Mouse (Mus musculus): Measurements from ENCODE around the gene Srp54b. TPM values are rescaled to one million over a fixed set of nuclear protein-coding genes. Genes with fewer than 3 reads are reported as not detected.
"Not testable (repeated sequence)": the region's sequence is repeated elsewhere in the genome, so short reads cannot be mapped to it uniquely, and the experiment has no call there.

The Srp54b gene
- polyA plus RNA-seq (2015; fragmentation: Nextera tagmentation; extraction: Ambion mirVana), result 63.0 and 65.2 TPM in 2 replicates

- no CpG with 5 or more reads among the region's 57 CpGs for WGBS
- H3K9ac ChIP-seq; H3K27me3 ChIP-seq; H3K27ac ChIP-seq; H3K4me2 ChIP-seq; H3K36me3 ChIP-seq (ENCODE audit: poor library complexity, severe bottlenecking); H3K9me3 ChIP-seq (replicated peaks); H3K4me1 ChIP-seq: not testable (repeated sequence)
- peak within 1 kb of the TSS; percentile 29 for H3K4me3 ChIP-seq
- ATAC-seq, result peak; percentile 99
Observed at GRCm38 (mm10) chr12:55154559-55155448, at the start of gene Srp54b. Gene Srp54b, plus strand, starts transcription at chr12:55155104.

DNA sequence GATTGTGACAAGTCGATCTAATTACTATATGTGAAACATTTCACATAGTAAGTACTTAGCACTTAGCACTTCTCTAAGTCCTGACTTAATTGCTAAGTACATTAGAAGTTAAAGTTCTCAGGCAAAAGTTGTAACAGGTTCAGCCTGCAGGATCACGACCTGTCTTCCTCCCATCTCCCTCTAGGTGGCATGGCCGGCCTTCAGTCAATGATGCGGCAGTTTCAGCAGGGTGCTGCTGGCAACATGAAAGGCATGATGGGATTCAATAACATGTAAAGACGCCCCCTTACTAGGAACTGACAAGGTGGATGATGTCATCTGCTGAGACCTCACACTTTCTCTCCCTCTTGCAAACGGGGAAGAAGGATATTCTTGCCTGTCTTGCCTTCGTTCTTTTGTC lies 42.3 kb upstream of the Srp54b start:
- not testable (repeated sequence) for H3K4me2 ChIP-seq; H3K27me3 ChIP-seq; H3K4me3 ChIP-seq; H3K36me3 ChIP-seq (ENCODE audit: poor library complexity, severe bottlenecking); H3K27ac ChIP-seq; H3K9me3 ChIP-seq (replicated peaks); ATAC-seq; H3K4me1 ChIP-seq; H3K9ac ChIP-seq
- WGBS, result no CpG with 5 or more reads among the region's 7 CpGs

DNA sequence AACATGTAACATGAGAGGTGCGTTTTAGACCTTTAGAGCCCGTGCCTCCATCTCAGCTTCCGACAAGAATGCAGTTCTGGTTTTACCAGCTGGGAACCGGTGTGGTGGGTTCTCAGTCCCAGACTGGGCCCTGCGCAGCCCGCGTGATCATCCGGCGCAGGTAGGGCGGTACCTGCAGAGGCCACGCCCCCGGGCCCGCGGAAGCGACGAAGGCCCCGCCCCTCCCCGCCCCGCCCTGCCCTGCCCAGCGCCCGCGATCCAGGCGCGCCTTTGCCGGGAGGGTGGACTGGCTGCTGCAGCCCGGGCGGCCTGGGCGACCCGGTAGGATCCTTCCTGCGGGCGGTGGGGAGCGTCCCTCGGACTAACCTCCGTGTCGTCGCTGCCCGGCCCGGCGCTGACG lies 30.7 kb upstream of the Srp54b start, which contains the start of gene Fam177a:
Gene Fam177a, plus strand, starts transcription at position 228 of the 400 bp plus-strand sequence.
- WGBS, result no CpG with 5 or more reads among the region's 40 CpGs
- peak; percentile 98 for ATAC-seq

GRCm38 (mm10) chr12:55124731-55125130 lies 30.2 kb upstream of the Srp54b start:
- H3K27me3 ChIP-seq; H3K9me3 ChIP-seq (replicated peaks); H3K9ac ChIP-seq; H3K4me3 ChIP-seq; H3K27ac ChIP-seq; H3K36me3 ChIP-seq (ENCODE audit: poor library complexity, severe bottlenecking); H3K4me1 ChIP-seq; H3K4me2 ChIP-seq: not testable (repeated sequence)
- WGBS, result no CpG with 5 or more reads among the region's 18 CpGs
- peak; percentile 54 for ATAC-seq

More for the DNA sequence above, 30.7 kb upstream of the Srp54b start, which contains the start of gene Fam177a:
- not testable (repeated sequence) for H3K27me3 ChIP-seq; H3K27ac ChIP-seq; H3K4me1 ChIP-seq; H3K9me3 ChIP-seq (replicated peaks); H3K9ac ChIP-seq; H3K4me2 ChIP-seq; H3K36me3 ChIP-seq (ENCODE audit: poor library complexity, severe bottlenecking); H3K4me3 ChIP-seq

- H3K27me3 ChIP-seq; H3K4me1 ChIP-seq; H3K4me2 ChIP-seq; H3K9ac ChIP-seq; ATAC-seq; H3K4me3 ChIP-seq; H3K36me3 ChIP-seq (ENCODE audit: poor library complexity, severe bottlenecking); H3K9me3 ChIP-seq (replicated peaks); H3K27ac ChIP-seq: not testable (repeated sequence)
- WGBS, result no CpG with 5 or more reads among the region's 6 CpGs
Observed at GRCm38 (mm10) chr12:55135540-55135939, 19.4 kb upstream of the Srp54b start.

DNA sequence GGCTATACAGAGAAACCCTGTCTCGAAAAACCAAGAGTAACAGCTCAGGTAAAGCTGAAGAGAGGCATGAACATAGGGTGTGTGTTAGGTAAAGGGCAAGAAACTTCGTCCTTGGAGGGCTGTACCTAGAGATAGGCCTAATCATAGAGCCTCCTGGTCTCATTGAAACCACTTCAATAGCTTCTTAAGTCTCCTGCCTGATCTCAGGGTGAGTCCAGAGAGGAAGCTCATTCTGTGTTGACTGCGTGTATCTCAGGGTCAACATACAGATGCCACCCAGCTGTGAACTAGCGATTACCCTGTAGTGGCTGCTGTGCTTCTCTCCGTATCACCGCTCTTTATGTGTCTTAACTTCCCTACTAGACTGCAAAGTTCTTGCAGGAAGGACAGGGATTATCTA lies 17.0 kb upstream of the Srp54b start:
- not testable (repeated sequence) for H3K4me2 ChIP-seq; H3K4me3 ChIP-seq; H3K27ac ChIP-seq; H3K9ac ChIP-seq; H3K27me3 ChIP-seq; H3K36me3 ChIP-seq (ENCODE audit: poor library complexity, severe bottlenecking); H3K9me3 ChIP-seq (replicated peaks); H3K4me1 ChIP-seq; ATAC-seq
- no CpG with 5 or more reads among the region's 6 CpGs for WGBS

DNA sequence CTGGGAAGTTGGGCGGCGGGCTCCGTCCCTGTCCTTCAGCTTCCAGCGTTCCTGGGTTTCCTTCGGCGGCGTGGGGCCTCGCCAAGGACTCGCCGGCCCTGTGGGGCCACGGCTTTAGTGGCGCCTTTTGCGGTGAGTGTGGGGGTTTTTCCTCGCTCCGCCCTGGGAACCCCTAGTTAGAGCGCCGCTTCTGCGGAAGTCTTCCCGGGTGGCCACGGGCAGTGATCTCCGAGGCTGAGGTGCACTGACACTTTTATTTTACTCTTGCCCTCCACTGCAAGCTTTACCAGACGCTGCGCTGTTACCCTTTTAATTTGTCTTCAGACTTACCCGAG lies 512 bp downstream of the Srp54b start:
- not testable (repeated sequence) for H3K4me2 ChIP-seq; H3K9ac ChIP-seq; H3K27ac ChIP-seq; H3K4me1 ChIP-seq; H3K9me3 ChIP-seq (replicated peaks); ATAC-seq; H3K36me3 ChIP-seq (ENCODE audit: poor library complexity, severe bottlenecking); H3K27me3 ChIP-seq
- WGBS, result 0% methylated on average over 12 of the region's 24 CpGs
- peak overlapping the region; percentile 29 for H3K4me3 ChIP-seq

GRCm38 (mm10) chr12:55167034-55167557 lies 12.2 kb downstream of the Srp54b start:
- H3K9me3 ChIP-seq (replicated peaks); H3K4me2 ChIP-seq; H3K4me3 ChIP-seq; H3K9ac ChIP-seq; H3K4me1 ChIP-seq; H3K36me3 ChIP-seq (ENCODE audit: poor library complexity, severe bottlenecking); ATAC-seq; H3K27ac ChIP-seq; H3K27me3 ChIP-seq: not testable (repeated sequence)
- no CpG with 5 or more reads among the region's 7 CpGs for WGBS

- H3K36me3 ChIP-seq (ENCODE audit: poor library complexity, severe bottlenecking); H3K27ac ChIP-seq; H3K4me2 ChIP-seq; ATAC-seq; H3K4me3 ChIP-seq; H3K4me1 ChIP-seq; H3K27me3 ChIP-seq; H3K9ac ChIP-seq; H3K9me3 ChIP-seq (replicated peaks): not testable (repeated sequence)
- WGBS, result no CpG with 5 or more reads among the region's 8 CpGs
Observed at GRCm38 (mm10) chr12:55187686-55188085, 32.8 kb downstream of the Srp54b start.

DNA sequence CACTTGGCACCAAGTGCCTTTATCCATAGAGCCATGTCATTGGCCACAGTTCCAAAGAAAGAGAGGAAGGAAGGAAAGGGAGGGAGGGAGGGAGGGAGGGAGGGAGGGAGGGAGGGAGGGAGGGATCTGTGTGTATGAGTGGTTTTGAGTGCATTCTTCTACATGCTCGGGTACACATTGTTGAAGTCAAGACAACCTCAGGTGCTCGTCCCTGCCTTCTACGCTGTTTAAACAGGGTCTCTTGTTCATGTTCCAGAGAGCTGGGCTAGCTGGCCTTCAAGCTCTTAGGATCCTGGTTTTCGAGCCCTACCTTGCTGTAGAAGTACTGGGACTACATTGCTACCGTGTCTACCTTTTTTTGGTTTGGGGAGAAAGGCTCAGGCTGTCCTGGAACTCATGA lies 34.2 kb downstream of the Srp54b start:
- not testable (repeated sequence) for H3K9ac ChIP-seq; H3K9me3 ChIP-seq (replicated peaks); H3K27me3 ChIP-seq; ATAC-seq; H3K4me1 ChIP-seq; H3K4me2 ChIP-seq; H3K27ac ChIP-seq; H3K36me3 ChIP-seq (ENCODE audit: poor library complexity, severe bottlenecking); H3K4me3 ChIP-seq
- no CpG with 5 or more reads among the region's 5 CpGs for WGBS

GRCm38 (mm10) chr12:55199306-55199705 lies 44.4 kb downstream of the Srp54b start, which contains the start of gene 1700047I17Rik2:
Gene 1700047I17Rik2, plus strand, starts transcription at chr12:55199592.
- not testable (repeated sequence) for H3K36me3 ChIP-seq (ENCODE audit: poor library complexity, severe bottlenecking); H3K4me2 ChIP-seq; H3K27me3 ChIP-seq; H3K4me3 ChIP-seq; H3K9ac ChIP-seq; H3K27ac ChIP-seq; H3K4me1 ChIP-seq; H3K9me3 ChIP-seq (replicated peaks)
- ATAC-seq, result peak; percentile 99
- no CpG with 5 or more reads among the region's 40 CpGs for WGBS

DNA sequence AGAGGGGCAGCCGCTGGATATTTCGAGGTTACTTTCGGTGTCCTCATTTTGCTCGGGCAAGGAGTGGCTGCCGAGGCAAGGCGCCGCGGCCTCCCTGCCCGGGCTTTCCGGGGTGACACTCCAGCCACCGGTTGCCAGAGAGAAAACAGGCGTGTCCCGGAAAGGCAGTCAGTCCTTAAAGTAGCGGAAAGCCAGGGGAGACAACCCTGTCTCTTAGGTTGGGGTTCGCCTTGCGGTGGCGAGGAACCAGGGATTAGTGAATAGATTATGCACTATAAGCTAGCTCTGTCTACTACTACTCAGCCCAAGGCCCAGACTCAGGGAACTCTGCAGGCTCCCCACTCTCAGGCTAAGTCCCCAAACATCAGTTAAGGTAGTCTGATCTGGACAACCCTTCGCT lies 44.9 kb downstream of the Srp54b start:
- H3K4me3 ChIP-seq; H3K9me3 ChIP-seq (replicated peaks): not testable (repeated sequence)
- ATAC-seq, result peak; percentile 62

DNA sequence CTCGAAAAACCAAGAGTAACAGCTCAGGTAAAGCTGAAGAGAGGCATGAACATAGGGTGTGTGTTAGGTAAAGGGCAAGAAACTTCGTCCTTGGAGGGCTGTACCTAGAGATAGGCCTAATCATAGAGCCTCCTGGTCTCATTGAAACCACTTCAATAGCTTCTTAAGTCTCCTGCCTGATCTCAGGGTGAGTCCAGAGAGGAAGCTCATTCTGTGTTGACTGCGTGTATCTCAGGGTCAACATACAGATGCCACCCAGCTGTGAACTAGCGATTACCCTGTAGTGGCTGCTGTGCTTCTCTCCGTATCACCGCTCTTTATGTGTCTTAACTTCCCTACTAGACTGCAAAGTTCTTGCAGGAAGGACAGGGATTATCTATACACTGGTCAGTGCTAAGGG lies 58.0 kb downstream of the Srp54b start:
- not testable (repeated sequence) for H3K27ac ChIP-seq; ATAC-seq; H3K4me3 ChIP-seq; H3K4me1 ChIP-seq; H3K27me3 ChIP-seq; H3K9me3 ChIP-seq (replicated peaks); H3K36me3 ChIP-seq (ENCODE audit: poor library complexity, severe bottlenecking); H3K4me2 ChIP-seq; H3K9ac ChIP-seq
- no CpG with 5 or more reads among the region's 6 CpGs for WGBS

More for the DNA sequence above, 44.9 kb downstream of the Srp54b start:
- H3K9ac ChIP-seq; H3K36me3 ChIP-seq (ENCODE audit: poor library complexity, severe bottlenecking); H3K27me3 ChIP-seq; H3K4me1 ChIP-seq; H3K27ac ChIP-seq; H3K4me2 ChIP-seq: not testable (repeated sequence)
- WGBS, result no CpG with 5 or more reads among the region's 18 CpGs
